Mouse (Mus musculus): ENCODE data around the gene Enpp4. TPM values are rescaled to one million over a fixed set of nuclear protein-coding genes. Genes with fewer than 3 reads are reported as not detected.

Gene Enpp4
- polyA plus RNA-seq (2014; fragmentation: Nextera tagmentation; extraction: Ambion mirVana): 6.1 and 6.2 TPM in 2 replicates

DNA sequence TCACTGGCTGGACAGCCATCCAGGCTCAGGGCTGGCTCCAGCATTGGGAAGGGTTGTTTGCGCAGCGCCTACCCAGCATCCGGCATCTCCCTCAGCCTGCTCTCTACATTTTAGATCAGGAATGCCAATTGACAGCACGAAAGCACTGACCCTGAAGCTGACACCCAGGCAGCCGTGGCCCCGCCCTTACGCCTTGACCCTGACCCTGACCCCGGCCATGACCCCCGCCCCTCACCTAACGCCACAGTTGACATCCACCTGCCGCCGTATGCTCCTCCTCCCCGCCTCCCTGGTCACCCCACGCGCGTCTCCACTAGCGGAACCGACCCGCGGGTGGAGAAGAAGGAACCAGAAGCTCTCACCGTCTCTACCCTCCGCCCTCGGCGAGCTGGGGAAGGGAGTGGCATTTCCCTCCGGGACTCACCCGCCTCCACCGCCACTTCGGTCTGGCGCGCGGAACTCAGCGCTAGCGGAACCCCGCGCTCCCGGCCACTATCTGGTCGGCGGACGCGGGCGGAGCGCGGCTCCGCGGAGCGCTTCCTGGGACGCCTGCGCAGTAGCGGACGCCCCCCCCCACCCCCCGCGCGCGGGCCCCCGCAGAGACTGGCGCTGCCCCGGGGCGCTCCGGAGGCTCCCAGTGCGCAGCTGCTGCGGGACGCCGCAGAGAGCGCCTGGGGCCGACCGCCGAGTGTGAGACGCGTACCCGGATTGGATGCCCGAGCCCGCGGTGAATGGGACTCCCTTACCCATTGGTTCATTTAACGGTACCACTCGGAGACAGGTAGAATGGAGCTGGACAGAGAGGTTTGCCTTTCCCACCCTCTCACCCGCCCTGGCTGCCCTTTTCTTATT, at the start of gene Enpp4:
Enpp4 (minus strand) TSS at position 523 of the 852 bp plus-strand sequence.
- peak within 1 kb of the TSS; percentile 83 for H3K4me2 ChIP-seq (replicated peaks)
- H3K9ac ChIP-seq: peak within 1 kb of the TSS; percentile 79
- under 1% methylated on average over 75 of the region's 76 CpGs for WGBS
- H3K36me3 ChIP-seq (replicated peaks; ENCODE audit: control insufficient read depth, insufficient read depth): no peaks in the 10 kb centered on the region
- no peaks in the 10 kb centered on the region for H3K9me3 ChIP-seq (ENCODE audit: control insufficient read depth, low read length)
- H3K27ac ChIP-seq: peak within 1 kb of the TSS; percentile 60; the same call in 1 of the 2 replicates
- DNase-seq (ENCODE audit: low spot score) (peak; percentile 81), ATAC-seq (ENCODE audit: low FRiP score) (peak; percentile 98)
- H3K4me3 ChIP-seq (replicated peaks; ENCODE audit: low read length): peak within 1 kb of the TSS; percentile 76
- peaks cover 9% of the 10 kb centered on the region for H3K4me1 ChIP-seq (replicated peaks; ENCODE audit: control insufficient read depth, insufficient read depth, low read length)
- H3K27me3 ChIP-seq (ENCODE audit: control insufficient read depth, insufficient read depth, low read length): peaks cover 3% of the 10 kb centered on the region

- H3K4me3 ChIP-seq (replicated peaks; ENCODE audit: low read length): no peak overlapping the region
- no peak overlapping the region for H3K9ac ChIP-seq
These were observed 49.6 kb upstream of the Enpp4 start for GRCm38 (mm10) chr17:44155204-44155603.

GRCm38 (mm10) chr17:44153871-44154270, 48.3 kb upstream of the Enpp4 start:
- no peaks in the 10 kb centered on the region for H3K36me3 ChIP-seq (replicated peaks; ENCODE audit: control insufficient read depth, insufficient read depth)
- no peak overlapping the region for H3K27ac ChIP-seq
- H3K4me2 ChIP-seq (replicated peaks): no peak overlapping the region
- no peak overlapping the region for H3K9ac ChIP-seq
- ATAC-seq (ENCODE audit: low FRiP score) (no peak), DNase-seq (ENCODE audit: low spot score) (no peak)
- H3K27me3 ChIP-seq (ENCODE audit: control insufficient read depth, insufficient read depth, low read length): no peaks in the 10 kb centered on the region
- 43% methylated on average over 5 of the region's 5 CpGs for WGBS
- H3K4me1 ChIP-seq (replicated peaks; ENCODE audit: control insufficient read depth, insufficient read depth, low read length): no peaks in the 10 kb centered on the region
- no peak overlapping the region for H3K4me3 ChIP-seq (replicated peaks; ENCODE audit: low read length)
- H3K9me3 ChIP-seq (ENCODE audit: control insufficient read depth, low read length): no peaks in the 10 kb centered on the region

More at GRCm38 (mm10) chr17:44155204-44155603, 49.6 kb upstream of the Enpp4 start:
- Histone ChIP-seq H3K4me1 (replicated peaks; ENCODE audit: control insufficient read depth, insufficient read depth, low read length) (no peaks in the 10 kb centered on the region), H3K9me3 (ENCODE audit: control insufficient read depth, low read length) (no peaks in the 10 kb centered on the region), H3K36me3 (replicated peaks; ENCODE audit: control insufficient read depth, insufficient read depth) (no peaks in the 10 kb centered on the region), H3K27ac (no peak overlapping the region), H3K27me3 (ENCODE audit: control insufficient read depth, insufficient read depth, low read length) (no peaks in the 10 kb centered on the region), H3K4me2 (replicated peaks) (no peak overlapping the region)
- 68% methylated on average over 2 of the region's 2 CpGs for WGBS
- ATAC-seq (ENCODE audit: low FRiP score) (no peak), DNase-seq (ENCODE audit: low spot score) (no peak)

DNA sequence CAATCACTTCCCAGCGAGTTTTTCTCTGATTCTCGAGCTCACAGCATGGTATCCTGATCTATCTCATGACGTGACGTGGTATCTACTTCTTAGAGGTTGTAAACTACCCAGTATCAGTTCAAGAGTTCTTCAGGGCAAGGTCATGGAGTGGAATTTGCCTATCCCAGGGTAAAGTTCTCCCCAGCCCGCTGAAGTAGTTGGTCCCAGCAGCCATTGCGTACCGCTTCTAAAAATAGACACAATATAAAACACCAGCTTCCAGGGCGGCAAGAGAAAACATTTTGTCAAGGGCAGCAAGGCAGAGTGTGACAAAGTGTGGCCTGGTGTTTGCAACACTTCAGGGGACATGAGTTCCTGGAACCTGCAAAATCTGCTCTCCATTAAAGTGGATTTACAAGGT, 46.3 kb upstream of the Enpp4 start:
- Histone ChIP-seq H3K9me3 (ENCODE audit: control insufficient read depth, low read length) (no peaks in the 10 kb centered on the region), H3K4me1 (replicated peaks; ENCODE audit: control insufficient read depth, insufficient read depth, low read length) (no peaks in the 10 kb centered on the region), H3K36me3 (replicated peaks; ENCODE audit: control insufficient read depth, insufficient read depth) (no peaks in the 10 kb centered on the region), H3K27ac (no peak overlapping the region), H3K27me3 (ENCODE audit: control insufficient read depth, insufficient read depth, low read length) (no peaks in the 10 kb centered on the region), H3K4me2 (replicated peaks) (no peak overlapping the region), H3K4me3 (replicated peaks; ENCODE audit: low read length) (no peak overlapping the region), H3K9ac (no peak overlapping the region)
- DNase-seq (ENCODE audit: low spot score) (no peak), ATAC-seq (ENCODE audit: low FRiP score) (no peak)
- 87% methylated on average over 8 of the region's 8 CpGs for WGBS

DNA sequence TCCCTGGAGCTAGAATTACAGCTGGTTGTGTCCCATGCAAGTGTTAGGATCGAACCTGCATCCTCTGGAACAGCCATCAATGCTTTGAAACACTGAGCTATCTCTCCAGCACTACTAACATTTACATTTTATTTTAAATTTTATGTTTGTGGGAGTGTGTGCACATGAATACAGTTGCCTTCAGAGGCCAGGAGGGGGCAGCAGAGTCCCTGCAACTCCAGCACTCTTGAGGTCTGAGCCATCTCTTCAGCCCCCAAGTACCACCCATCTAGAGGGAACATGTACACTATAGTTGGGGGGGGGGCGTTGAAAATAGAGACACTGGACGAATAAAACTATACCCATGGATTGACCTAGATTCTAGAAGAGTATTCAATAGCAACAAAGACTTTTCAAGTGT, 45.5 kb upstream of the Enpp4 start:
- no peak for ATAC-seq (ENCODE audit: low FRiP score)
- no peak for DNase-seq (ENCODE audit: low spot score)
- Histone ChIP-seq H3K4me1 (replicated peaks; ENCODE audit: control insufficient read depth, insufficient read depth, low read length) (no peaks in the 10 kb centered on the region), H3K36me3 (replicated peaks; ENCODE audit: control insufficient read depth, insufficient read depth) (no peaks in the 10 kb centered on the region), H3K27me3 (ENCODE audit: control insufficient read depth, insufficient read depth, low read length) (no peaks in the 10 kb centered on the region), H3K4me2 (replicated peaks) (no peak overlapping the region), H3K27ac (no peak overlapping the region), H3K9me3 (ENCODE audit: control insufficient read depth, low read length) (no peaks in the 10 kb centered on the region), H3K4me3 (replicated peaks; ENCODE audit: low read length) (no peak overlapping the region), H3K9ac (no peak overlapping the region)
- 70% methylated on average over 3 of the region's 3 CpGs for WGBS

DNA sequence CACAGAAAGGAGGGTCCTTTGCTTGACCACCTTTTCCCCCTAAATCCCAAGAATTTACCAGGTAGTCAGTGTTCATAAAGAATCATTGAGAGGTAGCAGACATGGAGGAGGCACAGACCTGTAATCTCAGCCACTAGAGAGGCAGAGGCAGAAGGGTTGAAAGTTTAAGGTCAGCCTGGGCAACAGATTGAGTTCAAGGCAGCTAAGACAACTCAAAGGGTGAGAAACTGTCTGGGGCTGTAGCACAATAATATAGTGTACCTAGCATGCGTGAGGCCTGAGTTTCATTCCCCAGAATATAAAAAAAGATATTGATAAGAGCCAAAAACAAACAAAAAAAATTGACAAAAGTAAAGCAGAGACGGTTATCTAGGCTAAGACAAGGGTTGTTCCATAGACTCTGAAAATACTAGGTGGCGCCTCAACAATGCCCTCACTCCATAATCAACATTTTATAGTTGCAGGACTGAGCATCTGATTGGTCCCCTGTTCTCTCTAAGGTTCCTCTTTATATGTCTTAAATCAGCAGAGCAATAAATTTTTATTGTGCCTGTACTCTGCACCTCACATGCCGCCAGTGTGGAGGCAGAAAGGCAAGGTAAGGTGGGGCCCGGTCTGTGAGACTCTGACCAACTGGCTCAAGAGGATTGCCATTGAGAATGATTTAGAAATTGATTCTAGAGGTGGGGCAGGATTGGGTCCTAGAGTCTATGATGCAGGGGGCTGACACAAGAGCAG, 42.7 kb upstream of the Enpp4 start:
- Histone ChIP-seq H3K4me1 (replicated peaks; ENCODE audit: control insufficient read depth, insufficient read depth, low read length) (no peaks in the 10 kb centered on the region), H3K9ac (no peak overlapping the region), H3K9me3 (ENCODE audit: control insufficient read depth, low read length) (no peaks in the 10 kb centered on the region), H3K27ac (no peak overlapping the region), H3K4me2 (replicated peaks) (no peak overlapping the region), H3K4me3 (replicated peaks; ENCODE audit: low read length) (no peak overlapping the region), H3K27me3 (ENCODE audit: control insufficient read depth, insufficient read depth, low read length) (no peaks in the 10 kb centered on the region), H3K36me3 (replicated peaks; ENCODE audit: control insufficient read depth, insufficient read depth) (no peaks in the 10 kb centered on the region)
- WGBS: 96% methylated on average over 5 of the region's 5 CpGs
- ATAC-seq (ENCODE audit: low FRiP score) (no peak), DNase-seq (ENCODE audit: low spot score) (no peak)

DNA sequence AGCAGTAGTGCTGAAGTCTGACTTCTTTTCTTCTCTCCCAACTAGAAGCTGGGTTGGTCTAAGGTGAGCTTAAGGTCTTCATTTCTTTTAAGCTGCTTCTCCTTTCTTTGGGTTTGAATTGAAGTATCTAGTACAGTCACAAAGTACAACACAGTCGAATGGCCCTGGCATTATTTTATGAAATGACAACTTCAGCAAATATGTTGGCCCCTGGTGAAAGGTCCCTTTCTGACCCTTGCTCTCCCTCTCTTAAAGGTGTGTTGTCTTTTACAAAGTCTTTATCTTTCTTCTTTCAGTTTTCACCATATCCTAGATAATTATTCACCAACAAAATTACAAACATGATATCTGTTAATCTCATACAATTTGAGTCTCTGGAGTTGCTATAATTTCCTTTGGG, 40.2 kb upstream of the Enpp4 start:
- H3K4me2 ChIP-seq (replicated peaks): no peak overlapping the region
- H3K4me1 ChIP-seq (replicated peaks; ENCODE audit: control insufficient read depth, insufficient read depth, low read length): no peaks in the 10 kb centered on the region
- H3K27me3 ChIP-seq (ENCODE audit: control insufficient read depth, insufficient read depth, low read length): no peaks in the 10 kb centered on the region
- H3K9me3 ChIP-seq (ENCODE audit: control insufficient read depth, low read length): no peaks in the 10 kb centered on the region
- ATAC-seq (ENCODE audit: low FRiP score): no peak
- H3K27ac ChIP-seq: no peak overlapping the region
- no peak for DNase-seq (ENCODE audit: low spot score)
- WGBS: 90% methylated on average over 1 of the region's 1 CpGs
- no peak overlapping the region for H3K4me3 ChIP-seq (replicated peaks; ENCODE audit: low read length)
- H3K36me3 ChIP-seq (replicated peaks; ENCODE audit: control insufficient read depth, insufficient read depth): no peaks in the 10 kb centered on the region
- no peak overlapping the region for H3K9ac ChIP-seq

GRCm38 (mm10) chr17:44136863-44137640, 31.4 kb upstream of the Enpp4 start:
- Histone ChIP-seq H3K9ac (no peak overlapping the region), H3K27ac (no peak overlapping the region), H3K9me3 (ENCODE audit: control insufficient read depth, low read length) (no peaks in the 10 kb centered on the region), H3K36me3 (replicated peaks; ENCODE audit: control insufficient read depth, insufficient read depth) (no peaks in the 10 kb centered on the region), H3K4me3 (replicated peaks; ENCODE audit: low read length) (no peak overlapping the region), H3K4me1 (replicated peaks; ENCODE audit: control insufficient read depth, insufficient read depth, low read length) (no peaks in the 10 kb centered on the region), H3K27me3 (ENCODE audit: control insufficient read depth, insufficient read depth, low read length) (no peaks in the 10 kb centered on the region), H3K4me2 (replicated peaks) (no peak overlapping the region)
- ATAC-seq (ENCODE audit: low FRiP score) (no peak), DNase-seq (ENCODE audit: low spot score) (no peak)
- 86% methylated on average over 10 of the region's 10 CpGs for WGBS

- ATAC-seq (ENCODE audit: low FRiP score) (no peak), DNase-seq (ENCODE audit: low spot score) (no peak)
- no peak overlapping the region for H3K27ac ChIP-seq
- H3K9ac ChIP-seq: no peak overlapping the region
- WGBS: 81% methylated on average over 8 of the region's 8 CpGs
- H3K36me3 ChIP-seq (replicated peaks; ENCODE audit: control insufficient read depth, insufficient read depth): no peaks in the 10 kb centered on the region
- H3K4me3 ChIP-seq (replicated peaks; ENCODE audit: low read length): no peak overlapping the region
- no peaks in the 10 kb centered on the region for H3K4me1 ChIP-seq (replicated peaks; ENCODE audit: control insufficient read depth, insufficient read depth, low read length)
- H3K4me2 ChIP-seq (replicated peaks): no peak overlapping the region
- no peaks in the 10 kb centered on the region for H3K27me3 ChIP-seq (ENCODE audit: control insufficient read depth, insufficient read depth, low read length)
- no peaks in the 10 kb centered on the region for H3K9me3 ChIP-seq (ENCODE audit: control insufficient read depth, low read length)
These were observed 30.4 kb upstream of the Enpp4 start for GRCm38 (mm10) chr17:44136018-44136417.

Data from hindbrain, embryonic 14.5 days (tissue).